In the genomic region with DNA sequence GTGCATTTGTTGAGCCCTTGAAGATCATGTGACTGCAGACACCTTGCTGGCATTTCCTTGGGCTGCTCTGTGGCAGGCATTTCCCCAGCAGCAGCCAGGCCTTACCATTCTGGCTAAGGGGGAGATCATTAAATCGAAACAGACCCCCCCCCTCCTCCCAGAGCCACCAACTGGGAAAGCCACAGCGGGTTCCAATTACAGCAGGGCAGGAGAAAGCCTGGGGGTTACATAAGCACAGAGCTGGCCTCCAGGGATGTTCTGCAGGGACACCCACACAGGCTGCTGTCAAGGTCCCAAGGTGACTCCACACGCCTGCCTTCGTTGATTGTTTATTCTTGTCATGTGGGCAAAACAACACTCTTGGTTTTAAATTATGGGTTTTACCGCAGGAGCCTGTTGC, we compare ENCODE assay signal across 13 mouse cellular contexts. TPM values are rescaled to one million over a fixed set of nuclear protein-coding genes. Genes with fewer than 3 reads are reported as not detected.
A peak's percentile ranks its signal among the peaks of the same experiment; 100 is the strongest.
DNase-seq lines count a peak whose midpoint lies in the region; ATAC-seq lines count a peak whose summit lies in the region.
"Had no signal": no experiment of that assay in that cellular context is flagged by ENCODE, and none has a peak within 500 bp of the region (broad histone marks: within the 10 kb centered on the region; RNA-seq: fewer than 3 reads in every experiment).

No protein-coding gene starts in this region.

- H3K4me3 ChIP-seq in kidney, embryonic 14.5 days (ENCODE audit: low read length): no peak overlapping the region
- no peak overlapping the region for H3K4me3 ChIP-seq in limb, embryonic 13.5 days
- H3K4me3 ChIP-seq: liver, embryonic 15.5 days; neural tube, embryonic 15.5 days had no signal

- H3K4me2 ChIP-seq in kidney, embryonic 14.5 days (replicated peaks; ENCODE audit: low read depth, low read length): no peak overlapping the region
- H3K4me2 ChIP-seq in limb, embryonic 13.5 days (replicated peaks): no peak overlapping the region
- H3K4me2 ChIP-seq: liver, embryonic 15.5 days; neural tube, embryonic 15.5 days had no signal

- H3K4me1 ChIP-seq in kidney, embryonic 14.5 days (ENCODE audit: control insufficient read depth, insufficient read depth, low read length): no peaks in the 10 kb centered on the region; the same call in 1 of the 2 replicates
- peaks cover 40% of the 10 kb centered on the region for H3K4me1 ChIP-seq in limb, embryonic 13.5 days
- H3K4me1 ChIP-seq: liver, embryonic 15.5 days had no signal

- H3K9me3 ChIP-seq in kidney, embryonic 14.5 days (ENCODE audit: control insufficient read depth, low read length): no peaks in the 10 kb centered on the region
- no peaks in the 10 kb centered on the region for H3K9me3 ChIP-seq in limb, embryonic 13.5 days
- H3K9me3 ChIP-seq: liver, embryonic 15.5 days; neural tube, embryonic 15.5 days had no signal

- WGBS in kidney, embryonic 14.5 days: 20% methylated on average over 5 of the region's 5 CpGs
- 13% methylated on average over 5 of the region's 5 CpGs for WGBS in limb, embryonic 13.5 days

- DNase-seq in embryo, embryonic 11 days: peak; percentile 39
- DNase-seq in embryo, embryonic 10 days (ENCODE audit: low spot score): no peak
- no peak for DNase-seq in kidney, adult 18-20 months
- peak; percentile 73 for DNase-seq in gastrocnemius, postnatal 25 days
- DNase-seq in spleen, postnatal 10 days (ENCODE audit: low spot score in 2 of 2): no peak
- DNase-seq: cerebellum, postnatal 36 days had no signal

- no peak overlapping the region for H3K9ac ChIP-seq in kidney, embryonic 14.5 days (ENCODE audit: low read depth, low read length)
- H3K9ac ChIP-seq in limb, embryonic 13.5 days: no peak overlapping the region
- H3K9ac ChIP-seq: liver, embryonic 15.5 days; neural tube, embryonic 15.5 days had no signal

- no peaks in the 10 kb centered on the region for H3K36me3 ChIP-seq in kidney, embryonic 14.5 days (ENCODE audit: control insufficient read depth, insufficient read depth, low read length)
- H3K36me3 ChIP-seq in limb, embryonic 13.5 days: no peaks in the 10 kb centered on the region
- H3K36me3 ChIP-seq: G1E; liver, embryonic 15.5 days; neural tube, embryonic 15.5 days had no signal

- H3K27me3 ChIP-seq in kidney, embryonic 14.5 days (ENCODE audit: control insufficient read depth, insufficient read depth, low read length): no peaks in the 10 kb centered on the region
- H3K27me3 ChIP-seq in limb, embryonic 13.5 days: no peaks in the 10 kb centered on the region
- H3K27me3 ChIP-seq: liver, embryonic 15.5 days; neural tube, embryonic 15.5 days had no signal

- H3K27ac ChIP-seq in kidney, embryonic 14.5 days (ENCODE audit: low read depth, low read length): no peak overlapping the region
- H3K27ac ChIP-seq in limb, embryonic 13.5 days: no peak overlapping the region; the same call in 1 of the 2 replicates
- H3K27ac ChIP-seq: hindbrain, postnatal 0 days; liver, embryonic 15.5 days; neural tube, embryonic 15.5 days had no signal

- peak; percentile 57 for ATAC-seq in kidney, embryonic 14.5 days (ENCODE audit: low FRiP score, low TSS enrichment)
- peak; percentile 57 for ATAC-seq in limb, embryonic 13.5 days (ENCODE audit: low FRiP score, low read depth)
- no peak for ATAC-seq in monocyte, adult 5-6 weeks (replicated peaks; ENCODE audit: insufficient number of reproducible peaks, low FRiP score, low TSS enrichment, poor library complexity, severe bottlenecking)

RNA-seq across cellular contexts. Expression of gene Sspn, which starts 26.6 kb away (rescaled TPM):
- 4.6 and 7.9 TPM in 2 replicates for polyA plus RNA-seq in kidney, embryonic 14.5 days (2014; fragmentation: Nextera tagmentation; extraction: Ambion mirVana)
- 10 to 100 TPM; 59.1 to 64.0 TPM for total RNA-seq in gastrocnemius, postnatal 25 days (2021)
- 16.4 and 16.5 TPM in 2 replicates for polyA plus RNA-seq in limb, embryonic 13.5 days (2015; fragmentation: Nextera tagmentation; extraction: Ambion mirVana)
- total RNA-seq in monocyte, adult 5-6 weeks (2017): 2.8 to 5.6 TPM (median 4.9 TPM) in 3 replicates
- polyA plus RNA-seq: G1E had no signal

Comparison
In these comparisons a context has a peak if more than half of its experiments do, and no peak if none do; other contexts are left out.
1. DNase-seq: peak in embryo, embryonic 11 days (single experiment) and gastrocnemius, postnatal 25 days (single experiment); none in embryo, embryonic 10 days (single experiment), kidney, adult 18-20 months (single experiment) and spleen, postnatal 10 days (0 of 2).